Mouse (Mus musculus): Measurements from ENCODE around the gene Hoxc9. TPM values are rescaled to one million over a fixed set of nuclear protein-coding genes. Genes with fewer than 3 reads are reported as not detected.

The Hoxc9 gene
- polyA plus RNA-seq, 1 experiment from 2014 or later = 0.30 TPM

DNA sequence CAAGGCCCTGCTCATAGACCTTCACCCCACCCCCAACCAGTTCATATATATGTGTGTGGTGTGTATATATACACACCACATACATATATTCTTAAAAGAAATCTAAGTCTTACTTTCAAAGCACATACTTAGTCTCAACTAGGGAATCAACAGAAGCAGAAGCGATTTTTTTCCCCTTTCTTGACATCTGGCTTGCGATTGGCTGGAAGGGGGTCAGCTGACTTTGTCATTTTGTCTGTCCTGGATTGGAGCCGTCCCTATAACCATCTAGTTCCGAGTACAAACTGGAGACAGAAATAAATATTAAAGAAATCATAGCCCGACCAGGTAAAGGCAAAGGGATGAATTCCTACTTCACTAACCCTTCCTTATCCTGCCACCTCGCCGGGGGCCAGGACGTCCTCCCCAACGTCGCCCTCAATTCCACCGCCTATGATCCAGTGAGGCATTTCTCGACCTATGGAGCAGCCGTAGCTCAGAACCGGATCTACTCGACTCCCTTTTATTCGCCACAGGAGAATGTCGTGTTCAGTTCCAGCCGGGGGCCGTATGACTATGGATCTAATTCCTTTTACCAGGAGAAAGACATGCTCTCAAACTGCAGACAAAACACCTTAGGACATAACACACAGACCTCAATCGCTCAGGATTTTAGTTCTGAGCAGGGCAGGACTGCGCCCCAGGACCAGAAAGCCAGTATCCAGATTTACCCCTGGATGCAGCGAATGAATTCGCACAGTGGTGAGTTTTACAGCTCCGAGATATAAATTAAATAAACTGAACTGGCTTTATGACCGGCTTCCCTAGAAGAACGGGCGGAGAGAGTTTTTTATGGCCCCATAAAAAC, 33.2 kb downstream of the Hoxc9 start:
- no peak for ATAC-seq (ENCODE audit: low FRiP score, low read depth)
- Histone ChIP-seq H3K9me3 (no peaks in the 10 kb centered on the region), H3K4me2 (peak overlapping the region; percentile 41), H3K9ac (no peak overlapping the region), H3K27ac (replicated peaks) (peak overlapping the region; percentile 37; the same call in 1 of the 2 replicates), H3K4me1 (replicated peaks) (peaks cover 10% of the 10 kb centered on the region), H3K27me3 (peaks cover 90% of the 10 kb centered on the region), H3K36me3 (no peaks in the 10 kb centered on the region), H3K4me3 (peak overlapping the region; percentile 20)
- 1% methylated on average over 27 of the region's 27 CpGs for WGBS

DNA sequence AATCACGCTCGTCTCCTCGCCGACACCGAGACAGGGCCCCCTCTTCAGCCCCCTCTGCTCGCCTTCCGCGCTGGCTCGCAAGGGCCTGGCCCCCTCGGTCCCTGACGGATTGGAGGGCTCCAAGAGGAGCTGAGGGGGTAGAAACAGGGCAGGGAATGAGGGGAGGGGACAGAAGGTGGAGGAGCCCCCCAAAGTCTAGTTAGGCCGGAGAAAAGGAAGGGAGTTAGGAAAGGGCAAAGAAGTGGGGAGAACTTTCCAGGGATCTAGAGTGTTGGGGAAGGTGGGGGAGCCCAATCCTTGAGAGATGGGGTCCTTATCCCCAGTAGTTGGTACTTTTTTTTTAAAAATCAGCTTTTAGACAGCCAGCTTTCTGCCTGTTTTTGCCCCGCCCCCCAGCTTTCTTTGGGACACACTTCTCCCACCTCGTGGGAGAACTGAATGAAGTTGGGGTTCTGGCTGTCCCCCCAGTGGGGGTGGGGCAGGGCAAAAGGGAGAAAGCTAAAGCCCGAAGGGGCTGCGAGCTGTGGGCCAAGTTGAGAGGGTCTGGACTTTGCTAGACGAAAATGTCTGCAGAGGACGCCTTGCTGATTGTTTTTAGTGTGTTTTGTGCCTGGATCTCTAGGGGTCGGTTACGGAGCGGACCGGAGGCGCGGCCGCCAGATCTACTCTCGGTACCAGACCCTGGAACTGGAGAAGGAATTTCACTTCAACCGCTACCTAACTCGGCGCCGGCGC, 34.0 kb downstream of the Hoxc9 start:
- no peak for ATAC-seq (ENCODE audit: low FRiP score, low read depth)
- H3K27ac ChIP-seq (replicated peaks) = peak overlapping the region; percentile 31; the same call in 1 of the 2 replicates
- H3K4me1 ChIP-seq (replicated peaks) = peaks cover 10% of the 10 kb centered on the region
- peak overlapping the region; percentile 20 for H3K4me3 ChIP-seq
- H3K4me2 ChIP-seq = peak overlapping the region; percentile 41
- H3K9ac ChIP-seq = no peak overlapping the region
- WGBS = 3% methylated on average over 31 of the region's 31 CpGs
- no peaks in the 10 kb centered on the region for H3K36me3 ChIP-seq
- peaks cover 82% of the 10 kb centered on the region for H3K27me3 ChIP-seq
- no peaks in the 10 kb centered on the region for H3K9me3 ChIP-seq

DNA sequence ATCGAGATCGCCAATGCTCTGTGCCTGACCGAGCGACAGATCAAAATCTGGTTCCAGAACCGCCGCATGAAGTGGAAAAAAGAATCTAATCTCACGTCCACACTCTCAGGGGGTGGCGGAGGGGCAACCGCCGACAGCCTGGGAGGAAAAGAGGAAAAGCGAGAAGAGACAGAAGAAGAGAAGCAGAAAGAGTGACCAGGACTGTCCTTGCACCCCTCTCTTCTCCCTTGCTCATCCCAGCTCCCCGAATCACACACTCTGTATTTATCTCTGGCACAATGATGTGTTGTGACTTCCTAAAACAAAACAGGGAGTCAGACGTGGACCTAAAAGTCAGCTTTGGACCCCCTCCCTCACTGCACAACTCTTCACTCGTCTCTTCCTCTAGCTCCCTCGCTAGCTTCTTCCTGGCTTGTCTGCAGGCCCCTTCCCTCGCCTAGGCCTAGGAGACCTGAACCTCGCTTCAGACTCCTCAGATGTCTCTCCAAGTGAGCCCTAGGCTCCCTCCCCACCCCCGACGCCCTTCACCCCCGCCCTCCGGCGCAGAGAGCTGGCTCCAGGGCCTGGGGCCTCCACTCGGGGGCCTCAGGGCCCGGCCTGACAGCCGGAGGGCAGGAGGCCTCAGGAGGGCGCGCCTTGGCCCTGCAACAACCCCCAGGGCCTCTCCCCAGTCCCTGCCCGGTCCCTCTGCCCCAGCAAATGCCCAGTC, 34.8 kb downstream of the Hoxc9 start:
- H3K4me3 ChIP-seq = peak overlapping the region; percentile 20
- peaks cover 10% of the 10 kb centered on the region for H3K4me1 ChIP-seq (replicated peaks)

DNA sequence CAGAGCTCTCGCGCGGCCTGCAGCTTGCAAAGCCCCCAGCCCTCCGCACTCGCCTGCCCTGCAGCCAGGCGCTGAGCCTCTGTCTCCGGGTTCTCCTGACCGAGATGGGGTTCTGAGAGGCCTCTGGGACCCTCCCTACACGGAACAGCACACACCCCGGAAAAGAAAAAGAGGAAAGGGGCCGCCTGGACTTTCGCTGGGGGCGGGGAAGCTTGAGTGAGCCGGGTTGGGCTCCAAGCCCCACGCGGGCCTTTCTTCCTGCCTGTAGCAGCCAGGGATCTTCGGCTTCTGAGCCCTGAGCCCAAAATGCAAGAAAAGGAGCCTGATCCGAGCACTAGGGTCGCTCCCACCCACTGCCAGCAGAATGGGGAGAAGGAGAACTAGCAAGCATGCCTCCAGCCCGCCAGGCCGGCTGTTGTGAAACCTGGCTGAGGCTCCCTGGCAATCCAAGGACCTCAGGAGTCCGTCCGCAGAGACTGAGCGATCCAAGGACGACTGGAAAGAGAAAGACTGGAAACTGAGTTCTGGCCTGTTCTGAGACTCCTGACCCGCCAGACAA, 35.8 kb downstream of the Hoxc9 start:
- 0 out of 2 replicates have a peak overlapping the region, but pooled peaks have one; percentile 14 for H3K27ac ChIP-seq (replicated peaks)
- H3K27me3 ChIP-seq = peaks cover 81% of the 10 kb centered on the region
- no peak for ATAC-seq (ENCODE audit: low FRiP score, low read depth)
- H3K4me1 ChIP-seq (replicated peaks) = peaks cover 10% of the 10 kb centered on the region
- 0 out of 2 replicates have a peak overlapping the region, but pooled peaks have one; percentile 7 for H3K4me3 ChIP-seq
- no peaks in the 10 kb centered on the region for H3K9me3 ChIP-seq
- H3K36me3 ChIP-seq = no peaks in the 10 kb centered on the region
- H3K4me2 ChIP-seq = peak overlapping the region; percentile 40
- WGBS = 9% methylated on average over 26 of the region's 26 CpGs
- H3K9ac ChIP-seq = no peak overlapping the region; the same call in 1 of the 2 replicates

More for the DNA sequence above, 34.8 kb downstream of the Hoxc9 start:
- Histone ChIP-seq H3K9me3 (no peaks in the 10 kb centered on the region), H3K9ac (no peak overlapping the region), H3K4me2 (peak overlapping the region; percentile 41), H3K27me3 (peaks cover 81% of the 10 kb centered on the region), H3K27ac (replicated peaks) (no peak overlapping the region), H3K36me3 (no peaks in the 10 kb centered on the region)
- ATAC-seq (ENCODE audit: low FRiP score, low read depth) = no peak
- 4% methylated on average over 28 of the region's 28 CpGs for WGBS

DNA sequence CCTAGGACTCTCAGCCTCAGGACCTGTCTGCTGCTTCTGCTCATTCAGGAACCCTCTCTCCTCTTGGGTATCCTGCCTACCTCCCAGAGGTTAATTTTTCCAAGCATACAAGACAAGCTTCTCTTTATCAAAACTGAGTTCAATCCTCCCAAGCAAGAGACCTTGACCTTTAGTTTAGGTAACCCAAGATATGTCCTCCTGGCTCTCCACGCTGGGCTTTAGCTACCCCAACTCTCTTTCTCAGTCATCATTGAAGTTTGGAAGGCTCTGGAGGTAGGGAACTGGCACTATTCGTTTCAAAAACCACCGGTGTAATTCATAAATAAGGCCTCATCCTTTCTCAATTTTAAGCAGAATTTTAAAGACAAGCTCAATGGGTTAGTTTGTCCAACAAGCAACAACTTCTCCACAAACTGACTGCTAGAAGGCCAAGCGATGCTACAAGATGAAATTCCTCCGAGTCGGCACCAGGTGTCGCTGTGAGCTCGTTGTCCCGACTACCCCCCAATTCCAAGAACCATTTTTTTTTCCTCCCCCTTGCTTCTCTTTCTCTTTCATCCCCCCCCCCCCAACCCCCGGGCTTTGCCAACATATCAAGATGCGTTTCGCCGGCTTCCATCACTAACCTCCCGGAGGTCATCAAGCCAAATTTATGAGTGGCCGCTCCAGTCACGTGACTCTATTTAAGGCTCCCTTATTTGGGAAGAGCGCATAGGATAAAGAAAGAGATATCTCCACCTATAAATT, 37.2 kb downstream of the Hoxc9 start:
- 0 out of 2 replicates have a peak, but pooled peaks have one; percentile 7 for ATAC-seq (ENCODE audit: low FRiP score, low read depth)
- H3K4me1 ChIP-seq (replicated peaks) = peaks cover 10% of the 10 kb centered on the region
- H3K36me3 ChIP-seq = no peaks in the 10 kb centered on the region
- WGBS = 3% methylated on average over 17 of the region's 17 CpGs
- 0 out of 2 replicates have a peak overlapping the region, but pooled peaks have one; percentile 51 for H3K9ac ChIP-seq
- peak overlapping the region; percentile 66 for H3K4me2 ChIP-seq
- no peaks in the 10 kb centered on the region for H3K9me3 ChIP-seq
- peak overlapping the region; percentile 45 for H3K4me3 ChIP-seq
- peaks cover 81% of the 10 kb centered on the region for H3K27me3 ChIP-seq
- H3K27ac ChIP-seq (replicated peaks) = peak overlapping the region; percentile 89

DNA sequence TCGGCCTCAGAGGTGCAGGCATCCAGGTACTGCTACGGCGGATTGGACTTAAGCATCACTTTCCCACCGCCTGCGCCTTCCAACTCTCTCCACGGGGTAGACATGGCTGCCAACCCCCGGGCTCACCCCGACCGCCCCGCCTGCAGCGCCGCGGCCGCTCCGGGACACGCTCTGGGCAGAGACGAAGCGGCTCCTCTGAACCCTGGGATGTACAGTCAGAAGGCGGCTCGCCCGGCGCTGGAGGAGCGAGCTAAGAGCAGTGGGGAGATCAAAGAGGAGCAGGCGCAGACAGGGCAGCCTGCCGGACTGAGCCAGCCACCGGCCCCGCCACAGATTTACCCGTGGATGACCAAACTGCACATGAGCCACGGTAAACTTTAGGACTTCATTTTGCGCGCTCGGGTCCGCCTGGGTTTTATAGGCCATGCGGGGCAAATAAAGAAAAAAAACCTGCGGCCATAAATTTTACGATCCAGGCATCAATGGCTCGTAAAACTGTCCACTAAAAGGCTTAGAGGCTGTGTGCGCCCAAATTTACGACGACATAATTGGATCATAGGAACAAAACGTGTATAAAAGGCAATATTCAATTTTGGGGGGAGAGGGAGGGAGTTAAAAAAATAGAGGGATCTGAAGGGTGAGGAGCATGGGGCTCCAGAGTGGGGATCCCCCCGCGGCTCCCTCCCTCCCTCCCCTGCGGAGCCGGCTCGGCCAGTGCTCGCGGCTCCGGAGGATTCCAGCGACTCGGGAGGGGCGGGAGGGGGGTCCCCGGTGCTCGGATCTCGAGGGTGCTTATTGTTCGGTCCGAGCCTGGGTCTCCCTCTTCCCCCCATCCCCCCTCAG, 38.1 kb downstream of the Hoxc9 start:
- Histone ChIP-seq H3K27me3 (peaks cover 81% of the 10 kb centered on the region), H3K36me3 (no peaks in the 10 kb centered on the region), H3K9me3 (no peaks in the 10 kb centered on the region), H3K27ac (replicated peaks) (peak overlapping the region; percentile 89), H3K4me3 (peak overlapping the region; percentile 45), H3K9ac (peak overlapping the region; percentile 51), H3K4me2 (peak overlapping the region; percentile 66), H3K4me1 (replicated peaks) (peaks cover 10% of the 10 kb centered on the region)
- peak; percentile 64 for ATAC-seq (ENCODE audit: low FRiP score, low read depth)
- WGBS = under 1% methylated on average over 55 of the region's 57 CpGs

DNA sequence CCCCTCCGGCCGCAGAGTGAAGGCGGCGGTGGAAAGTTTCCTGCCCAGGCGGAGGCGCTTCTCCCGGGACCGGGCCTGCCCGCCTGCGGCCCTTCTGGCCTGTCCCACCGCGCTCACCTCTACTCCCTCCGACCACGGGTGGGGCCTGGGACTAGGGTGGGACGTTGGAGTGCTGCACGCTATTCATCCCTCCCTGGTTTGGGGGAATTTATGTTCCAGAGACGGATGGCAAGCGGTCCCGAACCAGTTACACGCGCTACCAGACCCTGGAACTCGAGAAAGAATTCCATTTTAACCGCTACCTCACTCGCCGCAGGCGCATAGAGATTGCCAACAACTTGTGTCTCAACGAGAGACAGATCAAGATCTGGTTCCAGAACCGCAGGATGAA, 38.8 kb downstream of the Hoxc9 start:
- Histone ChIP-seq H3K27ac (replicated peaks) (peak overlapping the region; percentile 89), H3K27me3 (peaks cover 82% of the 10 kb centered on the region), H3K4me3 (peak overlapping the region; percentile 45), H3K4me2 (peak overlapping the region; percentile 66), H3K9me3 (no peaks in the 10 kb centered on the region), H3K9ac (peak overlapping the region; percentile 51), H3K4me1 (replicated peaks) (peaks cover 10% of the 10 kb centered on the region), H3K36me3 (no peaks in the 10 kb centered on the region)
- 2% methylated on average over 28 of the region's 28 CpGs for WGBS
- no peak for ATAC-seq (ENCODE audit: low FRiP score, low read depth)

DNA sequence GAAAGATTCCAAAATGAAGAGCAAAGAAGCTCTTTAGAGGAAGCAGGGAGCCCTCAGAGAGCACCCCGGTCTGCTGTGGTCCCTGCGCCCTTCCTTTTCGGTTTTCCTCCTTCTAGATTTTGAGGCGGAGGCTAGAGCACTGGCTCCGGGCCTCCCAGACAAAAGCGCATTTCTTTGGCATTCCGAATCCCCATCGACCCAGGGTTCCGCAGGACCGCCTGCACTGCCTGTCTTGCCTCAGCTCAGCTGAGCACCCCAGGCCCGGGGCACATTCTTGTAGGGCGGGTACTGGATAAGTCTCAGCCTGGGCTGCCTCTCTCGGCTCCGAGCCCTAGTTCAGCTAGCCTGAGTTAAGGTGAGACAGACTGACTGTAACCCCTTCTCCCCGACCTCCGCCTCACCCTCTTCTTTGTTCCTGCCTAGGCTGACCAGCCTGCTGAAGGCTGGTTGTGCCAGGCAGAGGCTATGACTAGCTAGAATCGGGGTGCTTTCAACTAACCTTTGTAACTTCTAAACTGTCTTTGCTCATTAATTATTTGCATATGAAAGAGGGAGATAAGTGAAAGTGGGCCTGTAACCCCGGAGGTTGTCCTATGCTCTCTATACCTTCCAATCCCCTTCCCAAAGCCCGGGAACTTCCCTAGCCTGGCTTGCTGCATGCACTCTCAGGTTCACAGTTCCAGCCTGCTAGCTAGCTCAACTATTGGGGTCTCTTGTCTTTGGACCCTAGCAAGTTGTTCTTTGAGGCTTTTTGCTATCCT, 39.3 kb downstream of the Hoxc9 start:
- H3K4me3 ChIP-seq = peak overlapping the region; percentile 45
- H3K27me3 ChIP-seq = peaks cover 82% of the 10 kb centered on the region
- H3K4me1 ChIP-seq (replicated peaks) = peaks cover 10% of the 10 kb centered on the region
- peak overlapping the region; percentile 66 for H3K4me2 ChIP-seq
- H3K36me3 ChIP-seq = no peaks in the 10 kb centered on the region
- peak overlapping the region; percentile 51 for H3K9ac ChIP-seq
- 5% methylated on average over 19 of the region's 19 CpGs for WGBS
- ATAC-seq (ENCODE audit: low FRiP score, low read depth) = no peak
- no peaks in the 10 kb centered on the region for H3K9me3 ChIP-seq
- H3K27ac ChIP-seq (replicated peaks) = peak overlapping the region; percentile 89

DNA sequence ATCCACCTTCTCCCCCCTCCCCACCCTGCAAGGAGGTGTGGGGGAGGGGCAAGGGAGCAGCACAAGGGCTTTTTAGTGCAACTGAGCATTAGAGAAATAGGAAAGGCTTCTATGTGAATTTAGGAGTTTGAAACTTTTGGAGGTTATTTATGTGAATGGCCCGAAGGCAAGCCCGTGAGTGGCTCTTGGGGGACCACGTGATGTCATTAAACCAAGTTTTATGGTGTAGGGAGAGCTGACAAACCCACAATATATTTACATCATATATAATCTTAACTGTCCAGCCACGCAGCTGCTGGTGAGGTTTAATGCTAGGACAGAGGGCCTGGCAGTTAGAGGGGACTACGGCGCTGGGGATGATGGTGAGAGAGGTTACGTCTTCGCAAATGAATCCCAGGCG, 42.4 kb downstream of the Hoxc9 start, which contains the start of gene Hoxc4:
TSS of gene Hoxc4 (plus strand) at position 299 of the 400 bp plus-strand sequence.
- ATAC-seq (ENCODE audit: low FRiP score, low read depth) = no peak
- Histone ChIP-seq H3K4me2 (no peak within 1 kb of the TSS), H3K4me3 (no peak within 1 kb of the TSS), H3K36me3 (no peaks in the 10 kb centered on the region), H3K9ac (no peak within 1 kb of the TSS), H3K9me3 (no peaks in the 10 kb centered on the region), H3K27ac (replicated peaks) (peak within 1 kb of the TSS; percentile 42; the same call in 1 of the 2 replicates), H3K27me3 (peaks cover 87% of the 10 kb centered on the region), H3K4me1 (replicated peaks) (peaks cover 5% of the 10 kb centered on the region)
- WGBS = 11% methylated on average over 9 of the region's 9 CpGs
